Mouse (Mus musculus) midbrain, embryonic 14.5 days (tissue): Measurements from ENCODE around the gene Myo1d. TPM values are rescaled to one million over a fixed set of nuclear protein-coding genes. Genes with fewer than 3 reads are reported as not detected.
A peak's percentile ranks its signal among the peaks of the same experiment; 100 is the strongest.

Experiments
- ATAC-seq: fragments of 200-750 bp; cut with Nextera tagmentation; 2 replicates; pipeline ENCODE4 v1.8.0; 2017; ENCODE audit warnings: moderate number of reproducible peaks, moderate library complexity; ENCODE audit not compliant: low FRiP score, low TSS enrichment
- DNase-seq: peaks from one replicate; pipeline ENCODE4 v3.0.0-alpha.2; 2015
- H3K27ac ChIP-seq: fragments of 300-500 bp; sonication (generic); replicated peaks from 2 replicates; pipeline ENCODE4 v1.5.1; 2014; ENCODE audit warnings: mild to moderate bottlenecking, low read depth, low read length, moderate library complexity
- H3K27me3 ChIP-seq: fragments of 300-500 bp; sonication (generic); 2 replicates; pipeline ENCODE4 v1.6.1; 2014; ENCODE audit warnings: low read length, control low read depth, mixed read lengths; ENCODE audit not compliant: control insufficient read depth, insufficient read depth
- H3K36me3 ChIP-seq: fragments of 300-500 bp; sonication (generic); 2 replicates; pipeline ENCODE4 v1.6.1; 2014; ENCODE audit warnings: low read length, control low read depth; ENCODE audit not compliant: control insufficient read depth, insufficient read depth
- H3K4me1 ChIP-seq: fragments of 300-500 bp; sonication (generic); 2 replicates; pipeline ENCODE4 v1.6.1; 2014; ENCODE audit warnings: mild to moderate bottlenecking, antibody characterized with exemption, low read length, control low read depth; ENCODE audit not compliant: control insufficient read depth, insufficient read depth
- H3K4me2 ChIP-seq: fragments of 300-500 bp; sonication (generic); 2 replicates; pipeline ENCODE4 v1.6.1; 2014; ENCODE audit warnings: mild to moderate bottlenecking, low read length, moderate library complexity
- H3K4me3 ChIP-seq: fragments of 300-500 bp; sonication (generic); replicated peaks from 2 replicates; pipeline ENCODE4 v1.5.1; 2014; ENCODE audit warnings: low read depth, low read length
- H3K9ac ChIP-seq: fragments of 300-500 bp; sonication (generic); replicated peaks from 2 replicates; pipeline ENCODE4 v1.6.1; 2014; ENCODE audit warnings: mild to moderate bottlenecking, low read length, moderate library complexity
- H3K9me3 ChIP-seq: fragments of 300-500 bp; sonication (generic); 2 replicates; pipeline ENCODE4 v1.6.1; 2016; ENCODE audit warnings: low read length, control low read depth, mixed read lengths; ENCODE audit not compliant: control insufficient read depth
- WGBS: fragments of 180-500 bp; shearing (Covaris S2); extraction: QIAGEN DNeasy Blood & Tissue Kit; methylation state at CpG from one replicate; pipeline ENCODE4 v1.1.7; 2014; 5-methylcytosine and 5-hydroxymethylcytosine counted together
- polyA plus RNA-seq: library from polyadenylated mRNA; unstranded; fragments of >200 nt; fragmentation: Nextera tagmentation; extraction: Ambion mirVana; gene quantifications from 2 replicates; pipeline ENCODE4 v1.2.1, GENCODE M21; 2014

Myo1d gene
- polyA plus RNA-seq, 1 experiment from 2014 or later, result 2.6 TPM

DNA sequence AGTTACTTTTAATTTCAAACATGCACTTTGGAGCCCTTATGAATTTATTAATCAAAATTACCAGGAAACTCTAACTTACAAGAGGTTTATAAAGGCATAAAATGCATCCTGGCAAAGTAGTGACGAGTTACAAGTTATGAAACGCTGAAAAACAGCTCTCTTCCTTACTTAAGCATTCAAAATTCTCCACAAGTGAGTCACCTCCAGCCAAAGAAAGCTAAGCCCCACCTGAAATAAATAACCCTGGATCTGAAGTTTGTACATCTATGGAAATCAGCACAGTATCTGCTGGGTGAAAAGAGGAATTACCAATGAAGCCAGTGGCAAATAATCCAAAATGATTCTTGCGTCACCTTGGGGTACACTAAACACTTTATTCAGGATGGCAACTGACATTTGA lies 20.8 kb downstream of the Myo1d start:
- DNase-seq (no peak), ATAC-seq (no peak)
- Histone ChIP-seq H3K4me3 (no peak overlapping the region), H3K27me3 (no peaks in the 10 kb centered on the region), H3K4me2 (no peak overlapping the region), H3K9me3 (no peaks in the 10 kb centered on the region), H3K36me3 (no peaks in the 10 kb centered on the region), H3K9ac (no peak overlapping the region), H3K4me1 (no peaks in the 10 kb centered on the region), H3K27ac (no peak overlapping the region)
- WGBS, result 91% methylated on average over 3 of the region's 3 CpGs

DNA sequence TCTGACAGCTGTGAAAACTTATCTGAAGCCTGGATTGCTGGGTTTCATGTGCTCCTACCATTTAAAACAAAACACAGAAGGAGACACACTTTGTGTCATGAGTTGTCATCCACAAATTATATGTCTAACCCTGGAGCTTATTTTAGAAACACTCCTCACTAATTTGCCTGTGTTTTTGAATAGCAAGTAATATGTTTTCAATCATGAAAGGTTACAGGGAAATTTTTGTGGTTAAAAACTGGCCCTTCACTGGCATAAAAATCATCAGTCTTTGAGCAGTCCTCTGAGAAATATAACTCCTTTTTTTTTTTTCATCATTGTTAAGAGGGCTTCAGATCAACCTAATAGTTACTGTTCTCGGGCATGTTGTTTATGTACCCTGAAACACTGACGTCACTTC lies 25.6 kb downstream of the Myo1d start:
- ATAC-seq (no peak), DNase-seq (no peak)
- no peak overlapping the region for H3K4me3 ChIP-seq
- H3K9ac ChIP-seq, result no peak overlapping the region
- H3K9me3 ChIP-seq, result no peaks in the 10 kb centered on the region
- H3K36me3 ChIP-seq, result no peaks in the 10 kb centered on the region
- H3K27me3 ChIP-seq, result no peaks in the 10 kb centered on the region
- H3K4me2 ChIP-seq, result no peak overlapping the region
- H3K27ac ChIP-seq, result no peak overlapping the region
- 85% methylated on average over 2 of the region's 2 CpGs for WGBS
- no peaks in the 10 kb centered on the region for H3K4me1 ChIP-seq

DNA sequence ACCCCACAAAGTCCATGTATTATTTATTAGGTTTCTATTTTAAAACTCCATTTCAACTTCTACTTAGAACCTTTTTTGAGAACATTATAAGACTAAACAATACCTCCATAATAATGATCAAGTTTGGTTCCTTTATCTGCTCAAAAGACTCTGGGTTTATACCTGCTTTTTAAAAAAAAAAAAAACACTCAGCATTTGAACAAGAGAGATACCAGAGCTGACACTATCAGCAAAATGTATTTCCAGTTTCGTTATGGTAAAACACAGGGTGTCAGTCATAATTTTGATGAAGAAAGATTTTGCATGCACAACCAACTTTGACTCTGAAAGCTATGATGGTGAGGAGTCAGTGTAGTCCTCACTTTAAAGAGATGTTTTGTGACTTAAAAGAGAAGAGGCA lies 28.7 kb downstream of the Myo1d start:
- Histone ChIP-seq H3K27ac (no peak overlapping the region), H3K36me3 (no peaks in the 10 kb centered on the region), H3K4me2 (no peak overlapping the region), H3K9ac (no peak overlapping the region), H3K4me3 (no peak overlapping the region), H3K4me1 (no peaks in the 10 kb centered on the region), H3K27me3 (no peaks in the 10 kb centered on the region), H3K9me3 (no peaks in the 10 kb centered on the region)
- WGBS, result 95% methylated on average over 1 of the region's 1 CpGs
- ATAC-seq, result no peak
- DNase-seq, result no peak

- H3K4me3 ChIP-seq, result no peak overlapping the region
- H3K4me1 ChIP-seq, result no peaks in the 10 kb centered on the region
- no peak overlapping the region for H3K9ac ChIP-seq
- H3K27ac ChIP-seq, result no peak overlapping the region
- no peak overlapping the region for H3K4me2 ChIP-seq
- no peak for DNase-seq
- no peaks in the 10 kb centered on the region for H3K36me3 ChIP-seq
- WGBS, result 98% methylated on average over 1 of the region's 1 CpGs
- ATAC-seq, result no peak
- no peaks in the 10 kb centered on the region for H3K9me3 ChIP-seq
- H3K27me3 ChIP-seq, result no peaks in the 10 kb centered on the region
Observed at GRCm38 (mm10) chr11:80749187-80749586, 30.6 kb downstream of the Myo1d start.

DNA sequence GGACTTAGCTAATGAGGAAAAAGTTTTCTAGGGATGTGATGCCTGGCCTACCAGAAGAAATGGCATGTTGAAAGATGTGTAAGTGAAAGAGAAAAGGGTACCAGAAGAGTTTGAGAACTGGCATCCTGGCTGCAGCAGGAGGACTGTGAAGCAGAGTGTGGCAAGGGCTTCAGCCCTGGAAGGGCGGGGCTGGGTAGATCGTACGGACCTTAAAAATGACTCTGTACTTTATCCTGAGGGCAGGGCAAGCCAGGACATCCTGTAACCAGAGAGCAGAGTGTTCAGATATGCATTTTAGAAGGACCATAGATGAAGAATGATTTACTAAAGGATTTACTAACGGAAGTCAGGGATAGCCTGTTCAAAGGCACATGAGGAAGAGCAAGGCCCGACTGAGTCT lies 34.4 kb downstream of the Myo1d start:
- Histone ChIP-seq H3K4me2 (no peak overlapping the region), H3K27me3 (no peaks in the 10 kb centered on the region), H3K4me3 (no peak overlapping the region), H3K9me3 (no peaks in the 10 kb centered on the region), H3K4me1 (no peaks in the 10 kb centered on the region), H3K36me3 (no peaks in the 10 kb centered on the region), H3K27ac (no peak overlapping the region), H3K9ac (no peak overlapping the region)
- 88% methylated on average over 5 of the region's 5 CpGs for WGBS
- DNase-seq (no peak), ATAC-seq (no peak)

GRCm38 (mm10) chr11:80743823-80744410 lies 35.9 kb downstream of the Myo1d start:
- Histone ChIP-seq H3K9ac (no peak overlapping the region), H3K4me2 (no peak overlapping the region), H3K4me1 (no peaks in the 10 kb centered on the region), H3K36me3 (no peaks in the 10 kb centered on the region), H3K27me3 (no peaks in the 10 kb centered on the region), H3K27ac (no peak overlapping the region), H3K4me3 (no peak overlapping the region), H3K9me3 (no peaks in the 10 kb centered on the region)
- 86% methylated on average over 4 of the region's 4 CpGs for WGBS
- ATAC-seq (no peak), DNase-seq (no peak)

DNA sequence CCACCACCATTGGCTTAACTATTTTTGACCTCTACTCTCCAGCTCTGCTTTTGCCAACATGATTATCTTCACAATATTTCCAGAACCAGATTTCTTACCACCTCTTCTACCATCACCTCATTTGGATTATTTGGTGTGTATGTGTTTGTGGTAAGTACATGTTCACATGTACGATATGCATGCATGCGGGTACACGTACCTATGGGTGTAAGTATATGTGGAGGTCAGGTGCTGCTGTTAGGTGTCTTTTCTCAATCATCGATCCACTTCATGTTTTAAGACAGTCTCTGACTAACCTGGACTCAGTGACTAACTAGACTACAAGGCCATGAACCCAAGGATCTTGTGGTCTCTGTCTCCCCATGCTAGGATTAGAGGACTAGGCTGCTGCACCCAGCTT lies 37.4 kb downstream of the Myo1d start:
- Histone ChIP-seq H3K27ac (no peak overlapping the region), H3K4me1 (no peaks in the 10 kb centered on the region), H3K36me3 (no peaks in the 10 kb centered on the region), H3K4me2 (no peak overlapping the region), H3K9me3 (no peaks in the 10 kb centered on the region), H3K9ac (no peak overlapping the region), H3K4me3 (no peak overlapping the region), H3K27me3 (no peaks in the 10 kb centered on the region)
- WGBS, result 96% methylated on average over 4 of the region's 4 CpGs
- ATAC-seq, result no peak
- DNase-seq, result no peak

DNA sequence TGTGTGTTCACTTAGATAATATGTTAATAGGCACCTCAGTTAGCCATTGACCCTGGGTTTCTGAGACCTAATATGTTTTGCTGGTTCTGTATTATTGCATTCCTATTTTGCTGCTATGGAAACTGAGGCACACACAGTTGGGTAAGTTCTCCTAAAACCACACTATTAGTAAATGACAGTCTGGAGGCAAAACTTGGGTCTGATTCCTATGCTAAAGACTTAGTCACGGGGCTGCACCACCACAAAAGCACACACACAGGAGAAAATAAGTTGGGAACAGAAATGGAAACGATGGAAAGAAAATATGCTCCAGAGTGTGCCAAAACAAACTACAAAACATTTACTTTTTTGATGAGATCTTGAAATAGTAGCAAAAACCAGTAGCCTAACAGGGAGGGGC lies 45.1 kb downstream of the Myo1d start:
- H3K4me2 ChIP-seq, result no peak overlapping the region
- H3K9ac ChIP-seq, result no peak overlapping the region
- no peak overlapping the region for H3K4me3 ChIP-seq
- no peak for ATAC-seq
- H3K36me3 ChIP-seq, result no peaks in the 10 kb centered on the region
- no peaks in the 10 kb centered on the region for H3K27me3 ChIP-seq
- no peaks in the 10 kb centered on the region for H3K4me1 ChIP-seq
- no peak overlapping the region for H3K27ac ChIP-seq
- no peaks in the 10 kb centered on the region for H3K9me3 ChIP-seq
- 84% methylated on average over 2 of the region's 2 CpGs for WGBS
- DNase-seq, result no peak

DNA sequence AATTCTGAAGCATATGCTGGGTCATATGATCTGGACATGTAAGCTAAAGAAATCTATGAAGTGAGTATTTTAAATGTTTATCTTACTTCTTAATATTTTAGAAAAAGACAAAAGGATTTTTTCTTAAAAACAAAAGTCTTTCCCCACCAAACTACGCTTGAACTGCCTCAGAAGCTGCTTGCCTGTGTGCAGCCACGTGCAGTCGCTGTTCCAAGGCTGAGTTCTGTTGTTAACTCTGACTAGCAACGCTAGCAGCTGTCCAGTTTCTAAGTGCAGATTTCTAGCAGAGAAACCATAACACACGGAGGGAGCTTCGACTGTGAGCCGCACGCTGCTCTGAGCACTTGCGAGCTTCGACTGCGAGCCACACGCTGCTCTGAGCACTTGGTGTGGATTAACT lies 55.1 kb downstream of the Myo1d start:
- Histone ChIP-seq H3K27me3 (no peaks in the 10 kb centered on the region), H3K4me3 (no peak overlapping the region), H3K9ac (no peak overlapping the region), H3K4me2 (no peak overlapping the region), H3K27ac (no peak overlapping the region), H3K9me3 (no peaks in the 10 kb centered on the region), H3K36me3 (no peaks in the 10 kb centered on the region), H3K4me1 (no peaks in the 10 kb centered on the region)
- DNase-seq (peak; percentile 31), ATAC-seq (no peak)
- WGBS, result 71% methylated on average over 12 of the region's 12 CpGs
